ENCODE assay signal across 32 mouse cellular contexts in the genomic region with DNA sequence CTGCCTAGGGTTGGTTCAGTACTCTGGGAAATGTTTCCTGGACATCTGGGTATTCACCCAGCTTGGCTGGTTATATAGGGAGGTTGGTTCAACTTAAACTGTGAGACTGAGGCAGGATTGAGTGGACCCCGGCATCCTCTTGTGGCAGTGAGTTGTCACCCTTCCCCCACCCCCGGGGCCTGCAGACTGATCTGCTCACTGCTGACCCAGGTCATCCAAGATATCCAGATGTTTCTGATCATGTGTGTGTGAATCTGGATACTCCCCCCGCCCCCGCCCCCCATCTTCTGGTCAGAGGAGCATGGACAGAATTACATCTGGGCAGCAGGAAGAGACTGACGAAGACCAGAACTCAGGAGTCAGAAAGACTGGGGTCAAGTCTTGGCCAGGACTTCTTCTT. TPM values are rescaled to one million over a fixed set of nuclear protein-coding genes. Genes with fewer than 3 reads are reported as not detected.
A peak's percentile ranks its signal among the peaks of the same experiment; 100 is the strongest.
DNase-seq lines count a peak whose midpoint lies in the region; ATAC-seq lines count a peak whose summit lies in the region.
"Had no signal": no experiment of that assay in that cellular context is flagged by ENCODE, and none has a peak within 500 bp of the region (broad histone marks: within the 10 kb centered on the region; RNA-seq: fewer than 3 reads in every experiment).

No protein-coding gene starts in this region.

- no peak for ATAC-seq in kidney, embryonic 16.5 days (ENCODE audit: low FRiP score, low TSS enrichment)
- ATAC-seq in embryonic facial prominence, embryonic 15.5 days (ENCODE audit: insufficient number of reproducible peaks, low FRiP score, low TSS enrichment, low read depth), result 0 out of 2 replicates have a peak, but pooled peaks have one; percentile 12
- ATAC-seq in stomach, embryonic 16.5 days (ENCODE audit: insufficient read depth, low FRiP score), result peak; percentile 35; the same call in 1 of the 2 replicates
- ATAC-seq in erythroid progenitor cell, adult 5-6 weeks (replicated peaks; ENCODE audit: low FRiP score, poor library complexity, severe bottlenecking), result no peak
- ATAC-seq: activated CD4-positive, CD25-positive, alpha-beta regulatory T cell, adult 4 months; forebrain, embryonic 13.5 days; hindbrain, embryonic 16.5 days; midbrain, embryonic 15.5 days had no signal

- no peaks in the 10 kb centered on the region for H3K9me3 ChIP-seq in kidney, embryonic 16.5 days (ENCODE audit: low read length)
- no peaks in the 10 kb centered on the region for H3K9me3 ChIP-seq in embryonic facial prominence, embryonic 15.5 days (replicated peaks)
- H3K9me3 ChIP-seq in stomach, embryonic 16.5 days (replicated peaks; ENCODE audit: control insufficient read depth, low read length), result no peaks in the 10 kb centered on the region
- H3K9me3 ChIP-seq: forebrain, embryonic 13.5 days; limb, embryonic 15.5 days; lung, embryonic 15.5 days; midbrain, embryonic 15.5 days; neural tube, embryonic 12.5 days had no signal

- H3K27ac ChIP-seq in kidney, embryonic 16.5 days (ENCODE audit: low read length), result no peak overlapping the region
- H3K27ac ChIP-seq in embryonic facial prominence, embryonic 15.5 days (replicated peaks), result no peak overlapping the region
- no peak overlapping the region for H3K27ac ChIP-seq in stomach, embryonic 16.5 days (ENCODE audit: low read length)
- H3K27ac ChIP-seq: forebrain, embryonic 13.5 days; layer of hippocampus, adult 2 months; left cerebral cortex, adult 2 months; limb, embryonic 15.5 days; liver, embryonic 14.5 days; lung, embryonic 15.5 days; midbrain, embryonic 15.5 days; neural tube, embryonic 12.5 days had no signal

- no peaks in the 10 kb centered on the region for H3K27me3 ChIP-seq in kidney, embryonic 16.5 days (ENCODE audit: insufficient read depth, low read length)
- H3K27me3 ChIP-seq in embryonic facial prominence, embryonic 15.5 days, result no peaks in the 10 kb centered on the region
- H3K27me3 ChIP-seq in stomach, embryonic 16.5 days (ENCODE audit: control insufficient read depth, insufficient read depth, low read length), result no peaks in the 10 kb centered on the region
- H3K27me3 ChIP-seq: forebrain, embryonic 13.5 days; limb, embryonic 15.5 days; lung, embryonic 15.5 days; midbrain, embryonic 15.5 days; neural tube, embryonic 12.5 days had no signal

- H3K4me1 ChIP-seq in kidney, embryonic 16.5 days (ENCODE audit: insufficient read depth, low read length), result no peaks in the 10 kb centered on the region
- no peaks in the 10 kb centered on the region for H3K4me1 ChIP-seq in embryonic facial prominence, embryonic 15.5 days
- H3K4me1 ChIP-seq in stomach, embryonic 16.5 days (ENCODE audit: control insufficient read depth, insufficient read depth, low read length), result no peaks in the 10 kb centered on the region
- H3K4me1 ChIP-seq: limb, embryonic 15.5 days; lung, embryonic 15.5 days; neural tube, embryonic 12.5 days had no signal

- H3K9ac ChIP-seq in kidney, embryonic 16.5 days (replicated peaks; ENCODE audit: low read length), result no peak overlapping the region
- H3K9ac ChIP-seq in embryonic facial prominence, embryonic 15.5 days, result no peak overlapping the region
- no peak overlapping the region for H3K9ac ChIP-seq in stomach, embryonic 16.5 days (ENCODE audit: low read length)
- H3K9ac ChIP-seq: forebrain, embryonic 13.5 days; limb, embryonic 15.5 days; liver, embryonic 14.5 days; lung, embryonic 15.5 days; midbrain, embryonic 15.5 days; neural tube, embryonic 12.5 days had no signal

- H3K4me2 ChIP-seq in kidney, embryonic 16.5 days (replicated peaks; ENCODE audit: low read depth, low read length), result no peak overlapping the region
- no peak overlapping the region for H3K4me2 ChIP-seq in embryonic facial prominence, embryonic 15.5 days (replicated peaks)
- no peak overlapping the region for H3K4me2 ChIP-seq in stomach, embryonic 16.5 days (ENCODE audit: low read depth, low read length)
- H3K4me2 ChIP-seq: forebrain, embryonic 13.5 days; heart, embryonic 11.5 days; limb, embryonic 15.5 days; lung, embryonic 15.5 days; midbrain, embryonic 15.5 days; neural tube, embryonic 12.5 days had no signal

- WGBS in kidney, embryonic 16.5 days, result 31% methylated on average over 5 of the region's 5 CpGs
- WGBS in embryonic facial prominence, embryonic 15.5 days, result 39% methylated on average over 5 of the region's 5 CpGs
- WGBS in stomach, embryonic 16.5 days, result 46% methylated on average over 5 of the region's 5 CpGs

- no peaks in the 10 kb centered on the region for H3K36me3 ChIP-seq in kidney, embryonic 16.5 days (ENCODE audit: insufficient read depth, low read length)
- H3K36me3 ChIP-seq in embryonic facial prominence, embryonic 15.5 days, result no peaks in the 10 kb centered on the region
- H3K36me3 ChIP-seq in stomach, embryonic 16.5 days (ENCODE audit: control insufficient read depth, insufficient read depth, low read length), result no peaks in the 10 kb centered on the region
- H3K36me3 ChIP-seq: limb, embryonic 15.5 days; lung, embryonic 15.5 days; midbrain, embryonic 15.5 days; neural tube, embryonic 12.5 days had no signal

- H3K4me3 ChIP-seq in kidney, embryonic 16.5 days (ENCODE audit: low read length), result no peak overlapping the region
- H3K4me3 ChIP-seq in embryonic facial prominence, embryonic 15.5 days (replicated peaks), result no peak overlapping the region
- H3K4me3 ChIP-seq in stomach, embryonic 16.5 days (replicated peaks; ENCODE audit: low read length), result no peak overlapping the region
- H3K4me3 ChIP-seq: forebrain, embryonic 13.5 days; layer of hippocampus, adult 2 months; left cerebral cortex, adult 2 months; limb, embryonic 15.5 days; lung, embryonic 15.5 days; midbrain, embryonic 15.5 days; neural tube, embryonic 12.5 days had no signal

- DNase-seq in kidney, postnatal 14 days, result peak; percentile 29
- DNase-seq in embryo, embryonic 11 days, result peak; percentile 47
- DNase-seq in layer of hippocampus, postnatal 25 days (ENCODE audit: extremely low spot score in 1 of 2, low spot score in 1 of 2), result no peak
- no peak for DNase-seq in layer of hippocampus, adult 9-11 months
- DNase-seq: adrenal gland, postnatal 10 days; cerebellum, adult 18-20 months; cerebellum, postnatal 14 days; gastrocnemius, postnatal 10 days; kidney, adult 8-10 months; lung, postnatal 36 days; retina, postnatal 1 day; right cerebral cortex, postnatal 25 days; thymus, adult 2 months had no signal

RNA-seq across cellular contexts. Expression of a gene that starts 45.4 kb away (rescaled TPM):
- polyA plus RNA-seq in kidney, embryonic 16.5 days (2015; fragmentation: Nextera tagmentation; extraction: Ambion mirVana), result 2.5 and 2.6 TPM in 2 replicates
- 2.7 and 4.3 TPM in 2 replicates for polyA plus RNA-seq in embryonic facial prominence, embryonic 15.5 days (2015; fragmentation: Nextera tagmentation; extraction: Ambion mirVana)
- 4.9 and 5.9 TPM in 2 replicates for polyA plus RNA-seq in stomach, embryonic 16.5 days (2015; fragmentation: Nextera tagmentation; extraction: Ambion mirVana)
- total RNA-seq in layer of hippocampus, postnatal 25 days (2021), result 10 to 100 TPM; 22.9 to 23.5 TPM
- total RNA-seq in erythroid progenitor cell, adult 5-6 weeks (2015; ENCODE audit: low replicate concordance), result not detected in 2 replicates
- not detected in 2 replicates for total RNA-seq in erythroid progenitor cell, adult 5-6 weeks (2017; ENCODE audit: low replicate concordance)
- total RNA-seq: granulocyte monocyte progenitor cell, adult 5-6 weeks; hematopoietic stem cell, adult 5-6 weeks; megakaryocyte-erythroid progenitor cell, adult 5-6 weeks; MEL had no signal
- polyA plus RNA-seq: activated CD4-positive, CD25-positive, alpha-beta regulatory T cell, adult 4 months had no signal

Comparison
In these comparisons a context has a peak if more than half of its experiments do, and no peak if none do; other contexts are left out.
1. DNase-seq: peak in kidney, postnatal 14 days (single experiment) and embryo, embryonic 11 days (single experiment); none in layer of hippocampus, postnatal 25 days (0 of 2) and layer of hippocampus, adult 9-11 months (single experiment).
2. ATAC-seq: peak in embryonic facial prominence, embryonic 15.5 days (single experiment) and stomach, embryonic 16.5 days (single experiment); none in kidney, embryonic 16.5 days (single experiment) and erythroid progenitor cell, adult 5-6 weeks (single experiment).